Mouse (Mus musculus): Measurements from ENCODE around the gene Mipep.

Mipep gene

GRCm38 (mm10) chr14:60784427-60785315 is at the start of gene Mipep:
Mipep (plus strand) TSS chr14:60784573.
- DNase-seq (ENCODE audit: low spot score in 2 of 2): peak; percentile 63 to 82

- no peak for DNase-seq (ENCODE audit: low spot score in 2 of 2)
Measured at GRCm38 (mm10) chr14:60735206-60735605, 49.2 kb upstream of the Mipep start.

GRCm38 (mm10) chr14:60735848-60736547 is 48.4 kb upstream of the Mipep start:
- DNase-seq (ENCODE audit: low spot score in 2 of 2): no peak

- no peak for DNase-seq (ENCODE audit: low spot score in 2 of 2)
Measured at GRCm38 (mm10) chr14:60736591-60737192, 47.7 kb upstream of the Mipep start.

GRCm38 (mm10) chr14:60737202-60737611 is 47.2 kb upstream of the Mipep start:
- no peak for DNase-seq (ENCODE audit: low spot score in 2 of 2)

- DNase-seq (ENCODE audit: low spot score in 2 of 2): no peak
Measured at GRCm38 (mm10) chr14:60738434-60738938, 45.9 kb upstream of the Mipep start.

- no peak for DNase-seq (ENCODE audit: low spot score in 2 of 2)
Measured at GRCm38 (mm10) chr14:60739155-60739554, 45.2 kb upstream of the Mipep start.

GRCm38 (mm10) chr14:60739616-60740015 is 44.8 kb upstream of the Mipep start:
- no peak for DNase-seq (ENCODE audit: low spot score in 2 of 2)

GRCm38 (mm10) chr14:60740507-60740906 is 43.9 kb upstream of the Mipep start:
- no peak for DNase-seq (ENCODE audit: low spot score in 2 of 2)

GRCm38 (mm10) chr14:60741033-60741432 is 43.3 kb upstream of the Mipep start:
- no peak for DNase-seq (ENCODE audit: low spot score in 2 of 2)

GRCm38 (mm10) chr14:60741490-60741981 is 42.8 kb upstream of the Mipep start:
- DNase-seq (ENCODE audit: low spot score in 2 of 2): no peak

- DNase-seq (ENCODE audit: low spot score in 2 of 2): no peak
Measured at GRCm38 (mm10) chr14:60743681-60744080, 40.7 kb upstream of the Mipep start.

GRCm38 (mm10) chr14:60745201-60745600 is 39.2 kb upstream of the Mipep start:
- no peak for DNase-seq (ENCODE audit: low spot score in 2 of 2)

- DNase-seq (ENCODE audit: low spot score in 2 of 2): no peak
Measured at GRCm38 (mm10) chr14:60746141-60746540, 38.2 kb upstream of the Mipep start.

- DNase-seq (ENCODE audit: low spot score in 2 of 2): no peak
Measured at GRCm38 (mm10) chr14:60747154-60747870, 37.1 kb upstream of the Mipep start.

- DNase-seq (ENCODE audit: low spot score in 2 of 2): no peak
Measured at GRCm38 (mm10) chr14:60749880-60750279, 34.5 kb upstream of the Mipep start.

GRCm38 (mm10) chr14:60751581-60751980 is 32.8 kb upstream of the Mipep start:
- no peak for DNase-seq (ENCODE audit: low spot score in 2 of 2)

GRCm38 (mm10) chr14:60752892-60753800 is 31.2 kb upstream of the Mipep start:
- DNase-seq (ENCODE audit: low spot score in 2 of 2): no peak

- DNase-seq (ENCODE audit: low spot score in 2 of 2): no peak
Measured at GRCm38 (mm10) chr14:60753801-60754126, 30.6 kb upstream of the Mipep start.

GRCm38 (mm10) chr14:60754656-60755055 is 29.7 kb upstream of the Mipep start:
- no peak for DNase-seq (ENCODE audit: low spot score in 2 of 2)

All from urinary bladder, adult 18-20 months (tissue).